Mouse (Mus musculus): ENCODE results near the gene Bmp8b. TPM values are rescaled to one million over a fixed set of nuclear protein-coding genes. Genes with fewer than 3 reads are reported as not detected.
"Not testable (repeated sequence)": the region's sequence is repeated elsewhere in the genome, so short reads cannot be mapped to it uniquely, and the experiment has no call there.

The Bmp8b gene
- under 1 TPM in 1 of 2 experiments, not detected in 1; 0.42 TPM for total RNA-seq (2021)

- no peak for DNase-seq
Observed at GRCm38 (mm10) chr4:123104651-123105450, at the start of gene Bmp8b. Bmp8b (plus strand) TSS chr4:123105165.

- DNase-seq = no peak
Observed at GRCm38 (mm10) chr4:123056560-123057109, 48.3 kb upstream of the Bmp8b start.

- DNase-seq = no peak
Observed at GRCm38 (mm10) chr4:123057957-123058356, 47.0 kb upstream of the Bmp8b start.

- no peak for DNase-seq
Observed at GRCm38 (mm10) chr4:123061744-123062143, 43.2 kb upstream of the Bmp8b start.

- no peak for DNase-seq
Observed at GRCm38 (mm10) chr4:123068646-123069045, 36.3 kb upstream of the Bmp8b start.

GRCm38 (mm10) chr4:123071266-123071966, 33.5 kb upstream of the Bmp8b start:
- DNase-seq = no peak

GRCm38 (mm10) chr4:123076928-123077327, 28.0 kb upstream of the Bmp8b start:
- no peak for DNase-seq

GRCm38 (mm10) chr4:123078231-123078630, 26.7 kb upstream of the Bmp8b start:
- DNase-seq = no peak

- DNase-seq = no peak
Observed at GRCm38 (mm10) chr4:123080791-123081190, 24.2 kb upstream of the Bmp8b start.

- peak; percentile 40 to 65 for DNase-seq
Observed at GRCm38 (mm10) chr4:123082283-123083163, 22.4 kb upstream of the Bmp8b start.

- DNase-seq = no peak
Observed at GRCm38 (mm10) chr4:123083323-123083902, 21.6 kb upstream of the Bmp8b start.

- DNase-seq = no peak
Observed at GRCm38 (mm10) chr4:123085290-123085689, 19.7 kb upstream of the Bmp8b start.

- no peak for DNase-seq
Observed at GRCm38 (mm10) chr4:123086381-123086780, 18.6 kb upstream of the Bmp8b start.

- DNase-seq = no peak
Observed at GRCm38 (mm10) chr4:123092621-123093020, 12.3 kb upstream of the Bmp8b start.

- DNase-seq = no peak
Observed at GRCm38 (mm10) chr4:123093064-123093776, 11.7 kb upstream of the Bmp8b start.

GRCm38 (mm10) chr4:123093869-123094268, 11.1 kb upstream of the Bmp8b start:
- no peak for DNase-seq

GRCm38 (mm10) chr4:123105451-123105790, 456 bp downstream of the Bmp8b start:
- DNase-seq = no peak

GRCm38 (mm10) chr4:123105929-123106328, 964 bp downstream of the Bmp8b start:
- not testable (repeated sequence) for DNase-seq

- no peak for DNase-seq
Observed at GRCm38 (mm10) chr4:123106864-123107263, 1.9 kb downstream of the Bmp8b start.

GRCm38 (mm10) chr4:123108056-123108455, 3.1 kb downstream of the Bmp8b start:
- DNase-seq = no peak

GRCm38 (mm10) chr4:123110751-123111150, 5.8 kb downstream of the Bmp8b start:
- DNase-seq = no peak
